Mouse (Mus musculus): ENCODE measurements at regions not wholly inside any gene's neighbourhood (a gene's known extent, or its start where the extent isn't known, plus 50 kb on each side); places are given as distances from the start of the nearest gene placed in this dataset.

- no peak overlapping the region for H3K4me3 ChIP-seq
- no peak overlapping the region for H3K27ac ChIP-seq
- H3K9ac ChIP-seq, result no peak overlapping the region
- no peak overlapping the region for H3K4me2 ChIP-seq
- 59% methylated on average over 5 of the region's 5 CpGs for WGBS
- no peak for ATAC-seq (ENCODE audit: insufficient number of reproducible peaks, insufficient read depth, low FRiP score, low TSS enrichment, low read depth)
- H3K36me3 ChIP-seq, result no peaks in the 10 kb centered on the region
- no peaks in the 10 kb centered on the region for H3K4me1 ChIP-seq
- H3K27me3 ChIP-seq, result no peaks in the 10 kb centered on the region
- H3K9me3 ChIP-seq, result no peaks in the 10 kb centered on the region
Observed at GRCm38 (mm10) chr1:138386001-138386400, 112.5 kb downstream of the Atp6v1g3 start.

DNA sequence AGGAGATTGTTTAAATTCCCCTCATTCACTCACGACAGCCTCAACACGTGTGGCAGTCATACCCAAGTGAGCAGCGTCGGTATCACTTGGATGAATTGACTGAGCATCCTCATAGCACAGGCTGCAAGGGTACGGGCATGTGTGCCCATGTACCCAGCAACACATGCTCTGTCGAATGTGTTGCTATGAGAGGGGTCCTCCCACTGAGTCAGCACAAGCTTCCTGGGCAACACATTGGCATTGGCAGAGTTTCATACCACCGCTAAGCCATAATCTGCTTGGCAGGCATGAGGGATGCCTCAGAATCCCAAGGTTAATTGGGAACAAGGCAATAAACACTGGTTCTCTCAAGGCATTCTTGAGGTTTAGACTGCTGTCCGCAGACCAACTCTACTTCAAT is 115.1 kb downstream of the Atp6v1g3 start:
- Histone ChIP-seq H3K4me1 (no peaks in the 10 kb centered on the region), H3K9ac (no peak overlapping the region), H3K4me3 (no peak overlapping the region), H3K36me3 (no peaks in the 10 kb centered on the region), H3K27ac (no peak overlapping the region), H3K9me3 (no peaks in the 10 kb centered on the region), H3K27me3 (no peaks in the 10 kb centered on the region), H3K4me2 (no peak overlapping the region)
- no peak for ATAC-seq (ENCODE audit: insufficient number of reproducible peaks, insufficient read depth, low FRiP score, low TSS enrichment, low read depth)
- WGBS, result 92% methylated on average over 8 of the region's 8 CpGs

DNA sequence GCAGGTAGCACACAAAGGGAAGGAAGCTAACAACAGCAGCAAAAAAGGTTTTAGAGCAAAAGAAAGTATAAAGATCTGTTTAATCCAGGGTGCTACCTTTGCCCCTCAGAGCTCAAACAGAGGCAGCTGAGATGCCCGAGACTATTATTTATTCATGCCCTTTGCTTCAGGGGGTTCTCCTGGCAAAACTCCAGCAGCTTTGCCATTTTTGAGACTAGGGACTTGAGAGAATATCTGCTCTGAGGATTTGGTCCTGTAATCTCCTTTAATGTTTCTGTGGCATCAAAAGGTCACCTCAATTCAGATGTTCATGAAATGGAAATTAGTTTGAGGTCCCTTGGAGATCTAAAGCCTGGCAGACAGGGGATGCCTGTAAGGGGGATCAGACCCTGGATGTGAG is 116.1 kb downstream of the Atp6v1g3 start:
- H3K9me3 ChIP-seq, result no peaks in the 10 kb centered on the region
- no peak overlapping the region for H3K4me3 ChIP-seq
- H3K27me3 ChIP-seq, result no peaks in the 10 kb centered on the region
- H3K9ac ChIP-seq, result no peak overlapping the region
- no peak overlapping the region for H3K27ac ChIP-seq
- no peaks in the 10 kb centered on the region for H3K4me1 ChIP-seq
- no peak overlapping the region for H3K4me2 ChIP-seq
- 68% methylated on average over 1 of the region's 1 CpGs for WGBS
- ATAC-seq (ENCODE audit: insufficient number of reproducible peaks, insufficient read depth, low FRiP score, low TSS enrichment, low read depth), result no peak
- no peaks in the 10 kb centered on the region for H3K36me3 ChIP-seq

DNA sequence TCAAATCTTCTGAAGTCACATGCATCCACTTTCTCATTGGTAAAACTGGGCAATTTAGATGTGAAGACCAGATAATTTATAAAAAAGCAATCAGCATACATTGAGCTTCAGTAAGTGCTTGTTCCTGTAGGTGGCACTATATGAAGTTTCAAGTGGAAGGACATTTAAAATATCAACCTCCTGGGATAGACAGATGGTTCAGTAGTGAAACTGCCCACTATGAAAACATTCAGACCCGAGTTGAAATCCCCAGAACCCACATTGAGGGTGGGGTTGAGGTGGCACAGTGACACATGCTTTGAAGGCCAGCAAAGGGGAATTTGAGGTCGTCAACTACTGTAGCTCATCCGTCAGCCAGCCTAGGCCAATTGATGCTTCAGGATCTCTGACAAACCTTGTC is 145.1 kb downstream of the Atp6v1g3 start:
- Histone ChIP-seq H3K4me3 (no peak overlapping the region), H3K4me1 (no peaks in the 10 kb centered on the region), H3K36me3 (no peaks in the 10 kb centered on the region), H3K27ac (no peak overlapping the region), H3K27me3 (no peaks in the 10 kb centered on the region), H3K9me3 (no peaks in the 10 kb centered on the region), H3K4me2 (no peak overlapping the region), H3K9ac (no peak overlapping the region)
- WGBS, result 69% methylated on average over 3 of the region's 3 CpGs
- ATAC-seq (ENCODE audit: insufficient number of reproducible peaks, insufficient read depth, low FRiP score, low TSS enrichment, low read depth), result no peak

- H3K4me3 ChIP-seq, result no peak overlapping the region
- H3K36me3 ChIP-seq, result no peaks in the 10 kb centered on the region
- ATAC-seq (ENCODE audit: insufficient number of reproducible peaks, insufficient read depth, low FRiP score, low TSS enrichment, low read depth), result no peak
- H3K27ac ChIP-seq, result no peak overlapping the region
- H3K4me2 ChIP-seq, result no peak overlapping the region
- no peaks in the 10 kb centered on the region for H3K27me3 ChIP-seq
- 88% methylated on average over 2 of the region's 2 CpGs for WGBS
- no peaks in the 10 kb centered on the region for H3K4me1 ChIP-seq
- no peaks in the 10 kb centered on the region for H3K9me3 ChIP-seq
- H3K9ac ChIP-seq, result no peak overlapping the region
Observed at GRCm38 (mm10) chr1:138427416-138427815, 153.9 kb downstream of the Atp6v1g3 start.
